Mouse (Mus musculus): Measurements from ENCODE around the gene Atp8a2.

- TF ChIP-seq POLR2AphosphoS2 (IDR thresholded peaks at IDR 0.05; ENCODE audit: insufficient read length, low read depth) (no peak), POLR2A (IDR thresholded peaks at IDR 0.05; ENCODE audit: insufficient read length, low read depth) (no peak), MYOG (IDR thresholded peaks at IDR 0.05; ENCODE audit: control insufficient read depth in 1 of 3, insufficient read depth in 1 of 3, insufficient read length in 2 of 3, low read depth in 2 of 3) (no peak), E2F4 (IDR thresholded peaks at IDR 0.05; ENCODE audit: insufficient read depth) (no peak), MAX (IDR thresholded peaks at IDR 0.05; ENCODE audit: low read depth) (no peak), TCF12 (IDR thresholded peaks at IDR 0.05; ENCODE audit: insufficient read depth, poor library complexity, severe bottlenecking) (no peak), MYOD1 (IDR thresholded peaks at IDR 0.05; ENCODE audit: control insufficient read depth in 1 of 3, insufficient read length in 2 of 3, low read depth in 2 of 3) (no peak)
Observed at GRCm38 (mm10) chr14:60238551-60238950, 41.6 kb upstream of the Atp8a2 start.

Measured in myocyte (in vitro differentiated cells).